In genomic region chr10:23332768-23333167, GRCm38 (mm10) we compare ENCODE assay signal across 35 mouse cellular contexts. TPM values are rescaled to one million over a fixed set of nuclear protein-coding genes. Genes with fewer than 3 reads are reported as not detected.
"Had no signal": no experiment of that assay in that cellular context is flagged by ENCODE, and none has a peak within 500 bp of the region (broad histone marks: within the 10 kb centered on the region; RNA-seq: fewer than 3 reads in every experiment).

No protein-coding gene starts in this region.

- H3K27me3 ChIP-seq: heart, embryonic 12.5 days; heart, embryonic 13.5 days; heart, embryonic 15.5 days; hindbrain, embryonic 12.5 days; hindbrain, embryonic 13.5 days; hindbrain, embryonic 15.5 days; intestine, embryonic 15.5 days; kidney, embryonic 15.5 days had no signal

- H3K9ac ChIP-seq: heart, embryonic 12.5 days; heart, embryonic 13.5 days; heart, embryonic 15.5 days; hindbrain, embryonic 12.5 days; hindbrain, embryonic 13.5 days; hindbrain, embryonic 14.5 days; hindbrain, embryonic 15.5 days; intestine, embryonic 15.5 days; kidney, embryonic 15.5 days had no signal

- ATAC-seq: hindbrain, embryonic 16.5 days; hindbrain, postnatal 0 days; inflammation-experienced regulatory T-cells, adult 6 months; intestine, embryonic 15.5 days; intestine, embryonic 16.5 days; intestine, postnatal 0 days had no signal

- H3K27ac ChIP-seq: heart, embryonic 10.5 days; heart, embryonic 13.5 days; heart, embryonic 15.5 days; hindbrain, embryonic 10.5 days; hindbrain, embryonic 12.5 days; hindbrain, embryonic 13.5 days; hindbrain, embryonic 14.5 days; hindbrain, embryonic 15.5 days; hindbrain, postnatal 0 days; intestine, embryonic 15.5 days; kidney, embryonic 15.5 days; kidney, postnatal 0 days; layer of hippocampus, adult 2 months had no signal

- DNase-seq: heart, postnatal 10 days; heart, postnatal 14 days; heart, postnatal 36 days; heart, postnatal 4 days; kidney, adult 11 months; kidney, adult 18-20 months; kidney, adult 2 months; kidney, adult 8-10 months; kidney, adult 9 months; kidney, postnatal 10 days; kidney, postnatal 14 days; kidney, postnatal 25 days; kidney, postnatal 36 days; kidney, postnatal 4 days; layer of hippocampus, adult 9-11 months; layer of hippocampus, postnatal 36 days had no signal

- H3K9me3 ChIP-seq: heart, embryonic 10.5 days; heart, embryonic 12.5 days; heart, embryonic 13.5 days; heart, embryonic 15.5 days; hindbrain, embryonic 10.5 days; hindbrain, embryonic 12.5 days; hindbrain, embryonic 13.5 days; hindbrain, embryonic 15.5 days; intestine, embryonic 15.5 days; kidney, embryonic 15.5 days had no signal

- H3K36me3 ChIP-seq: heart, embryonic 10.5 days; heart, embryonic 12.5 days; heart, embryonic 13.5 days; heart, embryonic 15.5 days; hindbrain, embryonic 10.5 days; hindbrain, embryonic 12.5 days; hindbrain, embryonic 13.5 days; hindbrain, embryonic 15.5 days; intestine, embryonic 15.5 days; kidney, embryonic 15.5 days had no signal

- H3K4me2 ChIP-seq: heart, embryonic 11.5 days; heart, embryonic 12.5 days; heart, embryonic 13.5 days; heart, embryonic 15.5 days; hindbrain, embryonic 12.5 days; hindbrain, embryonic 13.5 days; hindbrain, embryonic 14.5 days; hindbrain, embryonic 15.5 days; intestine, embryonic 15.5 days; kidney, embryonic 15.5 days had no signal

- H3K4me1 ChIP-seq: heart, embryonic 10.5 days; heart, embryonic 12.5 days; heart, embryonic 13.5 days; heart, embryonic 15.5 days; hindbrain, embryonic 10.5 days; hindbrain, embryonic 12.5 days; hindbrain, embryonic 13.5 days; hindbrain, embryonic 15.5 days; intestine, embryonic 15.5 days; kidney, embryonic 15.5 days had no signal

- H3K4me3 ChIP-seq: heart, embryonic 10.5 days; heart, embryonic 12.5 days; heart, embryonic 13.5 days; heart, embryonic 15.5 days; hindbrain, embryonic 10.5 days; hindbrain, embryonic 12.5 days; hindbrain, embryonic 13.5 days; hindbrain, embryonic 15.5 days; intestine, embryonic 15.5 days; kidney, embryonic 15.5 days; layer of hippocampus, adult 2 months had no signal

RNA-seq across cellular contexts. Expression of gene Eya4, which starts 17.8 kb away (rescaled TPM):
- polyA plus RNA-seq: inflammation-experienced regulatory T-cells, adult 6 months had no signal
